Mouse (Mus musculus): ENCODE measurements around the gene Sh3gl2. TPM values are rescaled to one million over a fixed set of nuclear protein-coding genes. Genes with fewer than 3 reads are reported as not detected.

The Sh3gl2 gene
- polyA plus RNA-seq, 1 experiment from 2014 or later, result 63.2 TPM

GRCm38 (mm10) chr4:85248673-85249072 is 43.7 kb downstream of the Sh3gl2 start:
- Histone ChIP-seq H3K9me3 (no peaks in the 10 kb centered on the region), H3K4me3 (no peak overlapping the region), H3K36me3 (no peaks in the 10 kb centered on the region), H3K27ac (no peak overlapping the region), H3K4me1 (replicated peaks) (peaks cover 16% of the 10 kb centered on the region), H3K4me2 (no peak overlapping the region), H3K27me3 (no peaks in the 10 kb centered on the region), H3K9ac (no peak overlapping the region)
- no peak for ATAC-seq (ENCODE audit: low FRiP score)
- 97% methylated on average over 3 of the region's 3 CpGs for WGBS

GRCm38 (mm10) chr4:85250271-85250670 is 45.3 kb downstream of the Sh3gl2 start:
- WGBS, result 27% methylated on average over 2 of the region's 2 CpGs
- ATAC-seq (ENCODE audit: low FRiP score), result 0 out of 2 replicates have a peak, but pooled peaks have one; percentile 63
- Histone ChIP-seq H3K27me3 (no peaks in the 10 kb centered on the region), H3K36me3 (no peaks in the 10 kb centered on the region), H3K4me2 (no peak overlapping the region), H3K9ac (no peak overlapping the region), H3K27ac (0 out of 2 replicates have a peak overlapping the region, but pooled peaks have one; percentile 24), H3K4me3 (no peak overlapping the region), H3K9me3 (no peaks in the 10 kb centered on the region), H3K4me1 (replicated peaks) (peaks cover 16% of the 10 kb centered on the region)

GRCm38 (mm10) chr4:85250786-85251185 is 45.9 kb downstream of the Sh3gl2 start:
- no peaks in the 10 kb centered on the region for H3K36me3 ChIP-seq
- ATAC-seq (ENCODE audit: low FRiP score), result peak; percentile 64
- H3K27ac ChIP-seq, result peak overlapping the region; percentile 60
- no peak overlapping the region for H3K4me3 ChIP-seq
- WGBS, result 57% methylated on average over 2 of the region's 2 CpGs
- no peak overlapping the region for H3K9ac ChIP-seq
- no peak overlapping the region for H3K4me2 ChIP-seq
- no peaks in the 10 kb centered on the region for H3K9me3 ChIP-seq
- peaks cover 16% of the 10 kb centered on the region for H3K4me1 ChIP-seq (replicated peaks)
- H3K27me3 ChIP-seq, result no peaks in the 10 kb centered on the region

GRCm38 (mm10) chr4:85255771-85256389 is 51.0 kb downstream of the Sh3gl2 start:
- WGBS, result 94% methylated on average over 8 of the region's 8 CpGs
- H3K36me3 ChIP-seq, result no peaks in the 10 kb centered on the region
- H3K27ac ChIP-seq, result no peak overlapping the region

GRCm38 (mm10) chr4:85256461-85257202 is 51.7 kb downstream of the Sh3gl2 start:
- H3K4me1 ChIP-seq (replicated peaks), result peaks cover 25% of the 10 kb centered on the region
- ATAC-seq (ENCODE audit: low FRiP score), result peak; percentile 66
- no peaks in the 10 kb centered on the region for H3K9me3 ChIP-seq
- H3K27me3 ChIP-seq, result no peaks in the 10 kb centered on the region
- no peak overlapping the region for H3K4me2 ChIP-seq
- no peak overlapping the region for H3K4me3 ChIP-seq
- H3K9ac ChIP-seq, result no peak overlapping the region
- H3K36me3 ChIP-seq, result no peaks in the 10 kb centered on the region
- 47% methylated on average over 5 of the region's 5 CpGs for WGBS
- peak overlapping the region; percentile 41; the same call in 1 of the 2 replicates for H3K27ac ChIP-seq

More at GRCm38 (mm10) chr4:85255771-85256389, 51.0 kb downstream of the Sh3gl2 start:
- Histone ChIP-seq H3K4me2 (no peak overlapping the region), H3K9me3 (no peaks in the 10 kb centered on the region), H3K4me1 (replicated peaks) (peaks cover 25% of the 10 kb centered on the region), H3K9ac (no peak overlapping the region), H3K27me3 (no peaks in the 10 kb centered on the region), H3K4me3 (no peak overlapping the region)
- no peak for ATAC-seq (ENCODE audit: low FRiP score)

GRCm38 (mm10) chr4:85257771-85258341 is 52.9 kb downstream of the Sh3gl2 start:
- no peaks in the 10 kb centered on the region for H3K27me3 ChIP-seq
- no peaks in the 10 kb centered on the region for H3K9me3 ChIP-seq
- ATAC-seq (ENCODE audit: low FRiP score), result 0 out of 2 replicates have a peak, but pooled peaks have one; percentile 26
- 66% methylated on average over 3 of the region's 4 CpGs for WGBS
- no peak overlapping the region for H3K9ac ChIP-seq
- peaks cover 25% of the 10 kb centered on the region for H3K4me1 ChIP-seq (replicated peaks)
- H3K4me3 ChIP-seq, result no peak overlapping the region
- H3K27ac ChIP-seq, result no peak overlapping the region
- no peaks in the 10 kb centered on the region for H3K36me3 ChIP-seq
- no peak overlapping the region for H3K4me2 ChIP-seq

- Histone ChIP-seq H3K4me1 (replicated peaks) (peaks cover 25% of the 10 kb centered on the region), H3K4me3 (no peak overlapping the region), H3K27me3 (no peaks in the 10 kb centered on the region), H3K36me3 (no peaks in the 10 kb centered on the region), H3K4me2 (no peak overlapping the region), H3K9ac (no peak overlapping the region), H3K27ac (peak overlapping the region; percentile 55; the same call in 1 of the 2 replicates), H3K9me3 (no peaks in the 10 kb centered on the region)
- WGBS, result 82% methylated on average over 12 of the region's 12 CpGs
- ATAC-seq (ENCODE audit: low FRiP score), result no peak
Observed at GRCm38 (mm10) chr4:85260687-85261658, 56.0 kb downstream of the Sh3gl2 start.

GRCm38 (mm10) chr4:85262146-85262545 is 57.2 kb downstream of the Sh3gl2 start:
- H3K4me2 ChIP-seq, result no peak overlapping the region
- H3K36me3 ChIP-seq, result no peaks in the 10 kb centered on the region
- no peak overlapping the region for H3K4me3 ChIP-seq
- H3K27ac ChIP-seq, result no peak overlapping the region
- H3K27me3 ChIP-seq, result no peaks in the 10 kb centered on the region
- no peak overlapping the region for H3K9ac ChIP-seq
- no peaks in the 10 kb centered on the region for H3K9me3 ChIP-seq
- H3K4me1 ChIP-seq (replicated peaks), result peaks cover 17% of the 10 kb centered on the region
- ATAC-seq (ENCODE audit: low FRiP score), result no peak
- WGBS, result 65% methylated on average over 6 of the region's 6 CpGs

- H3K27ac ChIP-seq, result no peak overlapping the region
- no peak overlapping the region for H3K9ac ChIP-seq
- no peak for ATAC-seq (ENCODE audit: low FRiP score)
- no peaks in the 10 kb centered on the region for H3K27me3 ChIP-seq
- 87% methylated on average over 13 of the region's 13 CpGs for WGBS
- peaks cover 15% of the 10 kb centered on the region for H3K4me1 ChIP-seq (replicated peaks)
- no peak overlapping the region for H3K4me3 ChIP-seq
- no peak overlapping the region for H3K4me2 ChIP-seq
- H3K36me3 ChIP-seq, result no peaks in the 10 kb centered on the region
- H3K9me3 ChIP-seq, result no peaks in the 10 kb centered on the region
Observed at GRCm38 (mm10) chr4:85262606-85263005, 57.7 kb downstream of the Sh3gl2 start.

- Histone ChIP-seq H3K4me2 (no peak overlapping the region), H3K4me3 (no peak overlapping the region), H3K27me3 (no peaks in the 10 kb centered on the region), H3K4me1 (replicated peaks) (peaks cover 5% of the 10 kb centered on the region; the same call in 1 of the 2 replicates), H3K27ac (no peak overlapping the region), H3K9me3 (no peaks in the 10 kb centered on the region), H3K9ac (no peak overlapping the region), H3K36me3 (no peaks in the 10 kb centered on the region)
- no peak for ATAC-seq (ENCODE audit: low FRiP score)
- 61% methylated on average over 2 of the region's 2 CpGs for WGBS
Observed at GRCm38 (mm10) chr4:85267456-85267855, 62.5 kb downstream of the Sh3gl2 start.

GRCm38 (mm10) chr4:85272877-85273276 is 68.0 kb downstream of the Sh3gl2 start:
- 71% methylated on average over 4 of the region's 4 CpGs for WGBS
- no peak overlapping the region for H3K9ac ChIP-seq
- peak; percentile 66; the same call in 1 of the 2 replicates for ATAC-seq (ENCODE audit: low FRiP score)

More at GRCm38 (mm10) chr4:85272877-85273276, 68.0 kb downstream of the Sh3gl2 start:
- no peak overlapping the region for H3K4me2 ChIP-seq
- H3K27me3 ChIP-seq, result no peaks in the 10 kb centered on the region
- no peaks in the 10 kb centered on the region for H3K9me3 ChIP-seq
- no peaks in the 10 kb centered on the region for H3K36me3 ChIP-seq
- peaks cover 16% of the 10 kb centered on the region for H3K4me1 ChIP-seq (replicated peaks)
- H3K4me3 ChIP-seq, result no peak overlapping the region
- H3K27ac ChIP-seq, result peak overlapping the region; percentile 19; the same call in 1 of the 2 replicates
